Mouse (Mus musculus) MEL (cell line): Measurements from ENCODE around the gene Ccdc137. TPM values are rescaled to one million over a fixed set of nuclear protein-coding genes. Genes with fewer than 3 reads are reported as not detected.
"Not testable (repeated sequence)": the region's sequence is repeated elsewhere in the genome, so short reads cannot be mapped to it uniquely, and the experiment has no call there.

Experiments
- DNase-seq: peaks from one replicate; pipeline ENCODE4 v3.0.0; 2011; ENCODE audit warnings: low read depth, low spot score
- H3K27ac ChIP-seq: 2 replicates; pipeline ENCODE4 v1.5.1; 2012; ENCODE audit warnings: low read depth, mild to moderate bottlenecking, control low read depth, low read length, moderate library complexity; ENCODE audit not compliant: control insufficient read depth
- H3K27me3 ChIP-seq, 2 experiments: fragments of 150-350 bp in 1 of 2; sonication (generic) in 1 of 2; 2 replicates each; pipeline ENCODE4 v1.6.1; 2012; ENCODE audit warnings: low read length in 2 of 2, mild to moderate bottlenecking in 2 of 2, improper control_type of control experiment in 1 of 2, moderate library complexity in 1 of 2; ENCODE audit not compliant: insufficient read depth in 2 of 2, control insufficient read depth in 1 of 2
- H3K36me3 ChIP-seq, 2 experiments: 2 replicates each; pipeline ENCODE4 v1.6.1; 2012 to 2014; ENCODE audit warnings: low read length in 2 of 2, improper control_type of control experiment in 1 of 2, inconsistent platforms in 1 of 2, mild to moderate bottlenecking in 1 of 2; ENCODE audit not compliant: insufficient read depth in 2 of 2, control insufficient read depth in 1 of 2
- H3K4me1 ChIP-seq, 2 experiments: fragments of 150-350 bp in 1 of 2; sonication (generic) in 1 of 2; 2 replicates each; pipeline ENCODE4 v1.6.1; 2012; ENCODE audit warnings: low read length in 2 of 2, improper control_type of control experiment in 1 of 2, mild to moderate bottlenecking in 1 of 2; ENCODE audit not compliant: insufficient read depth in 2 of 2, control insufficient read depth in 1 of 2
- H3K4me3 ChIP-seq, 2 experiments: fragments of 150-350 bp in 1 of 2; sonication (generic) in 1 of 2; 2 replicates each; pipeline ENCODE4 v1.5.1; 2012; ENCODE audit warnings: low read depth in 2 of 2, low read length in 2 of 2, mild to moderate bottlenecking in 2 of 2, moderate library complexity in 2 of 2, control low read depth in 1 of 2, improper control_type of control experiment in 1 of 2; ENCODE audit not compliant: control insufficient read depth in 1 of 2, insufficient read depth in 1 of 2
- H3K79me2 ChIP-seq: 2 replicates; pipeline ENCODE4 v1.6.1; 2012; ENCODE audit warnings: mild to moderate bottlenecking, low read length, moderate library complexity; ENCODE audit not compliant: control insufficient read depth, poor library complexity, insufficient read depth
- H3K9ac ChIP-seq: 2 replicates; pipeline ENCODE4 v1.6.1; 2012; ENCODE audit warnings: low read depth, mild to moderate bottlenecking, control low read depth, low read length, moderate library complexity; ENCODE audit not compliant: control insufficient read depth, poor library complexity, severe bottlenecking
- H3K9me3 ChIP-seq: fragments of 150-350 bp; sonication (generic); replicated peaks from 2 replicates; pipeline ENCODE4 v1.6.1; 2012; ENCODE audit warnings: mild to moderate bottlenecking, low read length, improper control_type of control experiment, moderate library complexity; ENCODE audit not compliant: insufficient read depth
- CHD1 ChIP-seq: IDR thresholded peaks from 2 replicates; pipeline ENCODE4 v1.6.1; 2012; ENCODE audit warnings: low read depth, mild to moderate bottlenecking, inconsistent platforms, low read length, improper control_type of control experiment
- CTCF ChIP-seq, 3 experiments: IDR thresholded peaks in 2 of 3; conservative IDR thresholded peaks in 1 of 3; 2 replicates each; pipeline ENCODE4 v1.5.1; 2011 to 2012; ENCODE audit warnings: low read length in 3 of 3, low read depth in 2 of 3, mild to moderate bottlenecking in 2 of 3, improper control_type of control experiment in 1 of 3, inconsistent platforms in 1 of 3, mixed read lengths in 1 of 3, moderate library complexity in 1 of 3; ENCODE audit not compliant: control insufficient read depth in 1 of 3, insufficient read depth in 1 of 3, poor library complexity in 1 of 3, severe bottlenecking in 1 of 3
- E2F4 ChIP-seq: IDR thresholded peaks from 2 replicates; pipeline ENCODE4 v1.6.1; 2011; ENCODE audit warnings: low read depth, low read length, improper control_type of control experiment, borderline replicate concordance
- EP300 ChIP-seq, 2 experiments: IDR thresholded peaks; 2 replicates each; pipeline ENCODE4 v1.6.1; 2011; ENCODE audit warnings: improper control_type of control experiment in 2 of 2, low read length in 2 of 2, low read depth in 1 of 2, mild to moderate bottlenecking in 1 of 2
- ETS1 ChIP-seq: IDR thresholded peaks from 2 replicates; pipeline ENCODE4 v1.6.1; 2012; ENCODE audit warnings: low read depth, mild to moderate bottlenecking, inconsistent platforms, low read length, improper control_type of control experiment, moderate library complexity
- JUND ChIP-seq: IDR thresholded peaks from 2 replicates; pipeline ENCODE4 v1.6.1; 2011; ENCODE audit warnings: low read depth, mild to moderate bottlenecking, improper control_type of control experiment, low read length
- MAFK ChIP-seq: IDR thresholded peaks from 2 replicates; pipeline ENCODE4 v1.6.1; 2011; ENCODE audit warnings: low read depth, mild to moderate bottlenecking, low read length, improper control_type of control experiment, borderline replicate concordance
- MAZ ChIP-seq: IDR thresholded peaks from 2 replicates; pipeline ENCODE4 v1.6.1; 2012; ENCODE audit warnings: low read depth, mild to moderate bottlenecking, inconsistent platforms, low read length, improper control_type of control experiment
- MXI1 ChIP-seq: IDR thresholded peaks from 2 replicates; pipeline ENCODE4 v1.6.1; 2011; ENCODE audit warnings: mild to moderate bottlenecking, low read depth, low read length, improper control_type of control experiment
- MYB ChIP-seq: IDR thresholded peaks from 2 replicates; pipeline ENCODE4 v1.6.1; 2011; ENCODE audit warnings: mild to moderate bottlenecking, low read depth, low read length, improper control_type of control experiment
- MYC ChIP-seq: IDR thresholded peaks from 2 replicates; pipeline ENCODE4 v1.6.1; 2011; ENCODE audit warnings: low read depth, mild to moderate bottlenecking, low read length, improper control_type of control experiment, moderate library complexity
- NELFE ChIP-seq: IDR thresholded peaks from 2 replicates; pipeline ENCODE4 v1.6.1; 2011; ENCODE audit warnings: low read depth, low read length, improper control_type of control experiment
- POLR2AphosphoS5 ChIP-seq: IDR thresholded peaks from 2 replicates; pipeline ENCODE4 v1.6.1; 2012; ENCODE audit warnings: low read depth, borderline replicate concordance, mild to moderate bottlenecking, inconsistent platforms, low read length, moderate library complexity, mixed read lengths
- SIN3A ChIP-seq: IDR thresholded peaks from 2 replicates; pipeline ENCODE4 v1.6.1; 2012; ENCODE audit warnings: low read length, improper control_type of control experiment, inconsistent platforms
- TBP ChIP-seq: IDR thresholded peaks from 2 replicates; pipeline ENCODE4 v1.8.0; 2011; ENCODE audit warnings: low read depth, low read length, improper control_type of control experiment
- UBTF ChIP-seq: IDR thresholded peaks from 2 replicates; pipeline ENCODE4 v1.6.1; 2012; ENCODE audit warnings: low read depth, mild to moderate bottlenecking, inconsistent platforms, low read length, improper control_type of control experiment, moderate library complexity, borderline replicate concordance; ENCODE audit not compliant: insufficient read depth
- USF1 ChIP-seq: IDR thresholded peaks from 2 replicates; pipeline ENCODE4 v1.6.1; 2014; ENCODE audit warnings: low read depth, mild to moderate bottlenecking, inconsistent platforms, low read length, improper control_type of control experiment, moderate library complexity
- ZC3H11A ChIP-seq: IDR thresholded peaks from 2 replicates; pipeline ENCODE4 v1.6.1; 2012; ENCODE audit warnings: low read depth, mild to moderate bottlenecking, inconsistent platforms, low read length, improper control_type of control experiment
- ZNF384 ChIP-seq: IDR thresholded peaks from 2 replicates; pipeline ENCODE4 v1.6.1; 2012; ENCODE audit warnings: low read depth, mild to moderate bottlenecking, inconsistent platforms, low read length, improper control_type of control experiment
- polyA plus RNA-seq, 2 experiments: library from polyadenylated mRNA; stranded (reverse) in 1 of 2; unstranded in 1 of 2; fragments of >175 nt in 1 of 2; fragments of >200 nt in 1 of 2; gene quantifications; 2 replicates each; pipeline versions ENCODE4 v1.2.1 to v1.2.4; 2012; ENCODE audit warnings: low replicate concordance in 2 of 2, low read depth in 1 of 2; ENCODE audit not compliant: insufficient read length in 2 of 2, insufficient read depth in 1 of 2, missing spikeins in 1 of 2
- total RNA-seq: library from RNA; depleted of rRNA; stranded (reverse); fragments of 300-350 nt; gene quantifications from 2 replicates; pipeline ENCODE4 v1.2.3, GENCODE M21; 2012

The Ccdc137 gene
- total and polyA plus RNA-seq, 3 experiments = 104 to 116 TPM; not detected in 1

GRCm38 (mm10) chr11:120457772-120458751, at the start of gene Ccdc137, which contains the start of gene Oxld1 (continued):
- TF ChIP-seq SIN3A = peak; percentile 99

- not testable (repeated sequence) for H3K4me3 ChIP-seq, H3K27me3 ChIP-seq, H3K27ac ChIP-seq, H3K9ac ChIP-seq, H3K4me1 ChIP-seq, H3K79me2 ChIP-seq, H3K9me3 ChIP-seq, DNase-seq
- peaks cover 0 to 50% of the 10 kb centered on the region in 2 experiments; a peak in 2 of 4 replicates for H3K36me3 ChIP-seq
- TF ChIP-seq CTCF (IDR thresholded peaks at IDR 0.05 in 2 of 3, conservative IDR thresholded peaks at IDR 0.05 in 1 of 3; ENCODE audit: control insufficient read depth in 1 of 3, insufficient read depth in 1 of 3, low read depth in 2 of 3, low read length in 3 of 3, poor library complexity in 1 of 3, severe bottlenecking in 1 of 3) = 0 out of 6 replicates have a peak, but pooled peaks of 1 of the 3 experiments have one; percentile 3
- TF ChIP-seq ZNF384 = peak; percentile 74
- TF ChIP-seq, all 39 proteins: peak for 2; not testable (repeated sequence) for 37
Observed at GRCm38 (mm10) chr11:120413621-120414020, 44.3 kb upstream of the Ccdc137 start.

- TF ChIP-seq CHD1 (no peak), MYB (no peak), TBP (no peak), ZC3H11A (no peak), MAFK (no peak), MAZ (no peak), E2F4 (no peak), MYC (no peak), USF1 (no peak), NELFE (no peak), ETS1 (no peak), UBTF (no peak), EP300 (IDR thresholded peaks at IDR 0.05; ENCODE audit: low read depth in 1 of 2, low read length in 2 of 2) (no peak), JUND (no peak), MXI1 (no peak; the same call in 1 of the 2 replicates), POLR2AphosphoS5 (no peak)
Observed at GRCm38 (mm10) chr11:120417852-120418251, 40.1 kb upstream of the Ccdc137 start.

More at GRCm38 (mm10) chr11:120417852-120418251, 40.1 kb upstream of the Ccdc137 start:
- H3K27me3 ChIP-seq = no peaks in the 10 kb centered on the region
- peaks cover 6% of the 10 kb centered on the region; the same call in 1 of the 2 replicates for H3K79me2 ChIP-seq
- no peaks in the 10 kb centered on the region for H3K9me3 ChIP-seq
- H3K4me3 ChIP-seq = no peak overlapping the region
- no peak for DNase-seq
- H3K4me1 ChIP-seq = no peaks in the 10 kb centered on the region
- no peak overlapping the region for H3K9ac ChIP-seq
- H3K36me3 ChIP-seq = peaks cover 0 to 62% of the 10 kb centered on the region in 2 experiments; a peak in 2 of 4 replicates
- no peak overlapping the region for H3K27ac ChIP-seq
